Mouse (Mus musculus) embryonic facial prominence, embryonic 13.5 days (tissue): ENCODE measurements around the gene Armc12. TPM values are rescaled to one million over a fixed set of nuclear protein-coding genes. Genes with fewer than 3 reads are reported as not detected.
A peak's percentile ranks its signal among the peaks of the same experiment; 100 is the strongest.

Experiments
- ATAC-seq: fragments of 200-750 bp; cut with Nextera tagmentation; 2 replicates; pipeline ENCODE4 v1.8.0; 2017; ENCODE audit warnings: low read depth; ENCODE audit not compliant: insufficient number of reproducible peaks, insufficient read depth, low FRiP score, low TSS enrichment
- H3K27ac ChIP-seq: fragments of 300-500 bp; sonication (generic); 2 replicates; pipeline ENCODE4 v1.5.1; 2015; ENCODE audit warnings: moderate library complexity, mild to moderate bottlenecking, inconsistent platforms
- H3K27me3 ChIP-seq: fragments of 300-500 bp; sonication (generic); 2 replicates; pipeline ENCODE4 v1.6.1; 2015; ENCODE audit warnings: mild to moderate bottlenecking, inconsistent platforms
- H3K36me3 ChIP-seq: fragments of 300-500 bp; sonication (generic); 2 replicates; pipeline ENCODE4 v1.6.1; 2015; ENCODE audit warnings: mild to moderate bottlenecking, inconsistent platforms
- H3K4me1 ChIP-seq: fragments of 300-500 bp; sonication (generic); 2 replicates; pipeline ENCODE4 v1.6.1; 2015; ENCODE audit warnings: inconsistent platforms
- H3K4me2 ChIP-seq: fragments of 300-500 bp; sonication (generic); 2 replicates; pipeline ENCODE4 v1.6.1; 2015; ENCODE audit warnings: moderate library complexity, mild to moderate bottlenecking, inconsistent platforms
- H3K4me3 ChIP-seq: fragments of 300-500 bp; sonication (generic); 2 replicates; pipeline ENCODE4 v1.5.1; 2015; ENCODE audit warnings: mild to moderate bottlenecking, inconsistent platforms
- H3K9ac ChIP-seq: fragments of 300-500 bp; sonication (generic); 2 replicates; pipeline ENCODE4 v1.6.1; 2015; ENCODE audit warnings: mild to moderate bottlenecking, inconsistent platforms
- H3K9me3 ChIP-seq: fragments of 300-500 bp; sonication (generic); 2 replicates; pipeline ENCODE4 v1.6.1; 2016; ENCODE audit warnings: inconsistent platforms
- WGBS: fragments of 180-500 bp; shearing (Covaris S2); methylation state at CpG from one replicate; pipeline ENCODE4 v1.1.7; 2015; ENCODE audit warnings: mixed read lengths; 5-methylcytosine and 5-hydroxymethylcytosine counted together
- polyA plus RNA-seq: library from polyadenylated mRNA; unstranded; fragments of >200 nt; fragmentation: Nextera tagmentation; extraction: Ambion mirVana; gene quantifications from 2 replicates; pipeline ENCODE4 v1.2.1, GENCODE M21; 2015

Armc12 gene
- polyA plus RNA-seq, 1 experiment from 2014 or later: not detected

DNA sequence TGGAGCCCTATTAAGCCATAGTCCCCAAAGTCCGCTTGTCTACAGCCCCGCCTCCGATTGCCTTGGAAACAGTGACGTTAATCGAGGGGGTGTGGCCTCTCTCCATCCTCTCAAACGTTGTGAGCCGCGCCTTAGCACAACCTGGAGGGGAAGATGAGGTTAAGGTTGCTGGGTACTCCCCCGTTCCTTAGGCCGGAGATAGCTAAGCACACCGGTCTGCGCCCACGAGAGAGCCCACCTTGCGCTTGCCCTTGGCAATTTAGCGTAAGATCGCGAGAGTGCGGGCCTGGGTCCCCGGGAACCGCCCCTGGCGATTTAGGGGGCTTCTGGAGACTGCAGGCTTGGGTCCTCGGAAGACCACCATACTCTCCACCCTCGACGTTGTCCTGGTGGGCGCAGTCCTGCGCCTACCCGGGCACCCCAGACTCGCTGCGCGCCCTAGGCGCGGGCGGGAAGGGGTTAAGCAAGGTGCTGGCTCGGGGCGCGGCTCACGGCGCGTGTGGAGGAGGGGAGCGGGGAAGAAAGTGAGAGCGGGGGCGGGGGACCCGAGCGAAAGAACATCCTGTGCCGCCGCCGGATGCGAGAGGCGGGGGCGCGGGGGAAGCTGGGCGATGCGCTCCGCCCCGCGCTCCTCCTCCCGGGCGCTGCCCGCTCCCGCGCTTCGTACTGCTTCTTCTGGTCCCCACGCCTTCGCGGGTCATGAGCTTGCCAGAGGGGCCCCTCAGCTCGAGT is 7.8 kb upstream of the Armc12 start:
- H3K9ac ChIP-seq: peak overlapping the region; percentile 79
- peak; percentile 78 for ATAC-seq
- WGBS: under 1% methylated on average over 49 of the region's 66 CpGs
- H3K36me3 ChIP-seq: no peaks in the 10 kb centered on the region
- H3K27ac ChIP-seq: peak overlapping the region; percentile 91
- peak overlapping the region; percentile 69 for H3K4me3 ChIP-seq
- H3K27me3 ChIP-seq: peaks cover 8% of the 10 kb centered on the region; the same call in 1 of the 2 replicates
- H3K4me2 ChIP-seq: peak overlapping the region; percentile 95
- peaks cover 42% of the 10 kb centered on the region for H3K4me1 ChIP-seq
- H3K9me3 ChIP-seq: no peaks in the 10 kb centered on the region

DNA sequence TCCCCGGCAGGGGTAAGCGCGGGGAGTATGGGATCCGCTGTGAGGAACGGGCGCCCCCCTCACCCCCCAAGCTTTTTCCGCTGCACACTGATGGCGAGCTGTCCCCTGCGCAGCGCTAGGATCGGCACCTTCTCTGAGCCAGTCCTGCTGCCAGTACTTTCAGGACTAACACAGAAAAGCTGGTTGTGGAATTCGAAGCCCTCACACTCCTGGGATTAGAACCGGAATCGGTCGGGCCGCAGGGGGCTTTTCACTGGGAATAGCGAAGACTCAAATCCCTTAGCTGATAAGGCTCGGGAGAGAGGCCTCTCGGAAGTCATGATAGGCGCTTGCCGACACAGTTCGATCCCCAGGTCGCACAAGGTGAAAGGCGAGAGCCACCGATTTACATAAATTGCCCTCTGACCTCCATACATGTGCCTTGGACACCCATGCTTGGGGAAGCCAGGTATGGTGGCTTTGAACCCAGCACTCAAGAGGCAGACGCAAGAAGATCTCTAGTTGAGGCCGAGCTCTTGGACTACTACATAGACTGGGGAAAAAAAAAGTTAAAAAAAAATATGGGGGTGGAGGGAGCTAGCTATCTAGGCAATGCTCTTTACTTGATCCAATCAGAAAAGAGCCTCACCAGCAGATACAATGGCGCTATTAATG is 7.1 kb upstream of the Armc12 start:
- H3K9ac ChIP-seq: peak overlapping the region; percentile 79
- H3K4me1 ChIP-seq: peaks cover 38% of the 10 kb centered on the region
- H3K4me2 ChIP-seq: peak overlapping the region; percentile 95
- ATAC-seq: no peak
- H3K27me3 ChIP-seq: peaks cover 8% of the 10 kb centered on the region; the same call in 1 of the 2 replicates
- no peaks in the 10 kb centered on the region for H3K9me3 ChIP-seq
- peak overlapping the region; percentile 91 for H3K27ac ChIP-seq
- 9% methylated on average over 28 of the region's 28 CpGs for WGBS
- peak overlapping the region; percentile 69 for H3K4me3 ChIP-seq
- no peaks in the 10 kb centered on the region for H3K36me3 ChIP-seq

DNA sequence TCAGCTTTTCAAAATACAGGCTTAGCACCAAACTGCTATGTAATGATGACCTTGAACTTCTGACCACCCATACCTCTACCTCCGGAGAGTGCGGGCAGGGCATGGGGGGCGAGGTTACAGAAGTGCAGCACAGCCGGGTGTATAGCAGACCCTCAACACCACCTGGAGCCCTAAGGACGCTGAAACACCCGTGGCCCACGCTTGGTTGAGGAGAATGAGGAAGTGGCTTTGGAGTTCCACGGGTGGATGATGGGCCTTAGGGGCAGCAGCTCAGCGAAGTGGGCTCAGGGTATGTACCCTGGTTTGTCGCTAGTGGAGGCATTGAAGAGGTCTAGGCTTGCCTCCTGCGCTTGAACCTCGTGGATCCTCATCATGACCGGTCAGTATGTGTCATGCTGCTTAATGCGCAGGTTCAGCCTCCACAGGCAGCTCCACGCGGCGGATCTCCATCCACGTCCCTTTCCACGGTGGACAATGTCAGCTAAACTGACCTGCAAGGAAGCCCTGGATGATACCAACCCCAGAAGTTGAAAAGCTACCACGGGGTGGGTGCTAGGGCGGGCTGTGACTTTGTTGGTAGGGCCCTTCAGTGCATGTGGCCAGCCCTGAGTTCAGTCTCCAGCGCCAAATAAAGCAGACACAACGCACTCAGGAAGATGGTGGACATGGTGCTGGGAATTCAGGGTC is 6.5 kb upstream of the Armc12 start:
- Histone ChIP-seq H3K36me3 (no peaks in the 10 kb centered on the region), H3K4me2 (peak overlapping the region; percentile 95), H3K9ac (no peak overlapping the region), H3K4me3 (peak overlapping the region; percentile 69; the same call in 1 of the 2 replicates), H3K27me3 (peaks cover 8% of the 10 kb centered on the region; the same call in 1 of the 2 replicates), H3K9me3 (no peaks in the 10 kb centered on the region), H3K4me1 (peaks cover 34% of the 10 kb centered on the region), H3K27ac (no peak overlapping the region; the same call in 1 of the 2 replicates)
- no peak for ATAC-seq
- 84% methylated on average over 23 of the region's 23 CpGs for WGBS

DNA sequence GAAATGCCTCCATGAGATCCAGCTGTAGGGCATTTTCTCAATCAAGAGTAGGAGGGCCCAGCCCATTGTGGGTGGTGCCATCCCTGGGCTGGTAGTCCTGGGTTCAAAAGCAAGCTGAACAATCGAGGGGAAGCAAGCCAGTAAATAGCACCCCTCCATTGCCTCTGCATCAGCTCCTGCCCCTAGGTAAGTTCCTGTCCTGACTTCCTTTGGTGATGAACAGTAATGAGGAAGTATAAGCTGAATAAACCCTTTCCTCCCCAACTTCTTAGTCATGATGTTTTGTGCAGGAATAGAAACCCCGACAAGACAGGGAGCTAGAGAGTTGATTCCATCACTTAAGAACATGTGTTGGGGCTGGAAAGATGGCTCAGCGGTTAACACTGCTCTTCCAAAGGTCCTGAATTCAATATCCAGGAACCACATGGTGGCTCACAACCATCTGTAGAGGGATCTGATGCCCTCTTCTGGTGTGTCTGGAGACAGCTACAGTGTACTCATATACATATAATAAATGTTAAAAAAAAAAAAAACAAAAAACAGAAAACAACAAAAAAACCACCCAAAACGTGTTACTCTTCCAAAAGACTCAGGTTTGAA is 5.7 kb upstream of the Armc12 start:
- H3K9ac ChIP-seq: no peak overlapping the region
- no peaks in the 10 kb centered on the region for H3K36me3 ChIP-seq
- H3K27me3 ChIP-seq: peaks cover 8% of the 10 kb centered on the region; the same call in 1 of the 2 replicates
- no peak overlapping the region for H3K27ac ChIP-seq
- WGBS: 72% methylated on average over 4 of the region's 4 CpGs
- H3K4me1 ChIP-seq: peaks cover 34% of the 10 kb centered on the region
- ATAC-seq: no peak
- no peaks in the 10 kb centered on the region for H3K9me3 ChIP-seq
- H3K4me2 ChIP-seq: no peak overlapping the region
- no peak overlapping the region for H3K4me3 ChIP-seq

DNA sequence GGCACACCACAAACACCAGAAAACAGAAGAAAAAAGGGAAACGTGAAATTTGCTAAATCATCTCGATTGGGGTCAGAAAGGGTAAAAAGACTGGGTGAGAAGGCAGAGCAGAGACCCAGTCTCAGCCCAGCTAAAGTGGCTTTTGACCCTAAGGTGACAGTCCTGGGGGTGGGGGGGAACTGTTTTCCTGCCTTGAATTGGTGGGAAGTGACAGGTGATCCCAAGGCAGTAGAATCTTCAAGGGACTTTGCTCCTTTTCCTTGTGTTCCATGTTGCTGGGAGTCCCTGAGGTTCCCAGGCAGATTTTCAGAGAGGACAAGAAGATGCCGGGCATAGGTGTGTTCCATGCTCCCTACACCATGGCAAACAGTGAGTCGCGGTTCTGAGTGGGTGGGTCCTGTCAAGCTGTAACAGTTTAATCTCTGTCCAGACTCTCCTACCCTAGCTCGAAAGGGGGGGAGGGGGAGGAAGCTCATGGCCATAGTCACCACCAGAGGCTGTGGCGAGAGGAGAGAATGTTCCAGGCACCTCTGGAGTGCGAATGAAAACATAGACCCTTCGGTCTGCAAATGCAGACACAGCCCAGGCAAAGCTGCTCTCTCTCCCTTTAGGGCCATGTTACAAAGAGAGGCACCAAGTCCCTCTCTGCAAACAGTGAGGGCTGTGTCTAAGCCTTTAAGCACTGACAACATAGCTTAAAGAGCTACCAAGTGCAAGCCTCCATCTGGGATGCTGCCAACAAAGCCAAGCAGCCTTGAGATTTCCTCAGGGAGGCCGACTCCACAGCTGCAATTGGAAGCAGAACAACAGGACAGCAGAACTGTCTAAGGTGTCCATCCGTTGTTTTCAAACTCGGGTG is 3.2 kb upstream of the Armc12 start:
- no peak for ATAC-seq
- peaks cover 31% of the 10 kb centered on the region for H3K4me1 ChIP-seq
- WGBS: 44% methylated on average over 12 of the region's 12 CpGs
- peak overlapping the region; percentile 51 for H3K4me2 ChIP-seq
- H3K9ac ChIP-seq: peak overlapping the region; percentile 51; the same call in 1 of the 2 replicates
- no peaks in the 10 kb centered on the region for H3K27me3 ChIP-seq
- H3K4me3 ChIP-seq: peak overlapping the region; percentile 20; the same call in 1 of the 2 replicates
- no peaks in the 10 kb centered on the region for H3K36me3 ChIP-seq
- no peak overlapping the region for H3K27ac ChIP-seq
- H3K9me3 ChIP-seq: no peaks in the 10 kb centered on the region

DNA sequence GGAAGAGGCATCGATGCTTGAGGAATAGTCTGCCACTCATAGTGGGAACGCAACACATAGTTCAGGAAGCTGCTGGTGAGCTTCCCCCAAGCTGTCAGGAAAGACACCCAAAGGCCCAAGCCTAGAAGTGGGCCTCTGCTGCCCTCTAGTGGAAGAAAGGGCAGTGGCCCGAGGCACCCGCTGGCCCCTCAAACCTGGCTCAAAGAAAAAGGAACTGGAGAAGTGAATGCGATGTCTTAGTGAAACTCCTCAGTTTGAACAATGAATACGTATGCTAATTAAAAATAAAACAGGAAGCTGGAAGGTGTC is 2.6 kb upstream of the Armc12 start:
- Histone ChIP-seq H3K27me3 (no peaks in the 10 kb centered on the region), H3K4me3 (peak overlapping the region; percentile 20; the same call in 1 of the 2 replicates), H3K4me2 (peak overlapping the region; percentile 51), H3K4me1 (peaks cover 28% of the 10 kb centered on the region), H3K36me3 (no peaks in the 10 kb centered on the region), H3K27ac (no peak overlapping the region), H3K9ac (peak overlapping the region; percentile 51; the same call in 1 of the 2 replicates), H3K9me3 (no peaks in the 10 kb centered on the region)
- ATAC-seq: no peak
- WGBS: 2% methylated on average over 6 of the region's 6 CpGs

DNA sequence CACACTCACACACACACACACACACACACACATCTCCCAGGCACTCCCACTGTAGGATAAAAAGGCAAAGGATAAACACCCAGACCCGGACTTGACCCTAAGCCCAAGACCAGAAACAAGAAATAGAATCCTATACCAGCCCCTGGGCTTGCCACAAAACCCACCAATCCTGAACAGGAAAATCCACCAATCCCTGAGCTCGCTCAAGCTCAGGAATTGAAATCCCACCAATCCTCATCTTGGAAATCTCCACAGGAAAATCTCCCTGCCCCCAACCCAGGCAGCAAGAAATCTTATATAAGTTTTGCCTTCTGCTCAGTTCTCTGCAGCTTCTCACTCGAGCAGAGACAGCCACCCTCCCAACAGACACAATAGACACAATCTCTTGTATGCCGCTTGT is 1.5 kb upstream of the Armc12 start:
- Histone ChIP-seq H3K9me3 (no peaks in the 10 kb centered on the region), H3K4me1 (peaks cover 19% of the 10 kb centered on the region), H3K4me3 (no peak overlapping the region), H3K4me2 (no peak overlapping the region), H3K36me3 (no peaks in the 10 kb centered on the region), H3K27me3 (no peaks in the 10 kb centered on the region), H3K27ac (no peak overlapping the region), H3K9ac (no peak overlapping the region)
- 64% methylated on average over 4 of the region's 4 CpGs for WGBS
- ATAC-seq: no peak

DNA sequence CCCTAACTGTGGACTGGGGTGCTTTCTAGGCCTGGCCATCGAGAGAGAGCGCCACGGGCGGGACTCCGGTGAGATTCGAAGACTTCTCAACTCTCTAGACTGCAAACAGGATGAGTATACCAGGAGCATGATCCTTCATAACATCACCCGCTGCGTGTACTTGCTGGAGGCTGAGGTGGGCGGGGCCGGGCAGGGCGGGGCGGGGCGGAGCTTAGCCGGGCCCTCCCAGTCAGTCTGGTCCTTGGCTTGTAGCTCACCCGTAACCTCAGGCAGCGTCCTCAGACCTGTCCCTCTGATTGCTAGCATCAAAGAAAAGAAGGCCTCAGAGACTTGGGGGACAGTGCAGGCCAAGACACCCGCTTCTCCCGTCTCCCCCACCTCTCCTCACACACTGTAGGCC is 1.3 kb downstream of the Armc12 start:
- Histone ChIP-seq H3K27me3 (no peaks in the 10 kb centered on the region), H3K27ac (no peak overlapping the region), H3K4me1 (peaks cover 16% of the 10 kb centered on the region), H3K36me3 (no peaks in the 10 kb centered on the region), H3K4me3 (no peak overlapping the region), H3K9ac (peak overlapping the region; percentile 36), H3K9me3 (no peaks in the 10 kb centered on the region), H3K4me2 (peak overlapping the region; percentile 34)
- WGBS: 12% methylated on average over 18 of the region's 18 CpGs
- ATAC-seq: no peak

DNA sequence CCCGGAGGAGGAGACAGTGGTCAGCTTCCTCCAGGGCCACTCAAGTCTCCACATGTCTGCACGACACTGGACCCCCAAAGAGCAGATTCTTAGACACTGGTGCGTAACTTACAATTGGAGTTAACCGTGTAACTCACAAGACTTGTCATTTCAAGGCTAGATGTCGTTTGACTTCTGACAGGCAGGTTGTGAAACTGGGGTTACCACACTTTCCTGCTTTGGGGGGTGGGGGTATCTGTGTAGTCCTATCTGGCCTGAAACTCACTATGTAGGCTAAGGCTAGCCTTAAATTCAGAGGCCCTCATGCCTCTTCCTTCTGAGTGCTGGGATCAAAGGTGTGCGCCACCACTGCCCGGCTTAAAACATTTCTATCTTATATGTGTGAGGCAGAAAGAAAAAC is 2.0 kb downstream of the Armc12 start:
- 0 out of 2 replicates have a peak, but pooled peaks cover 3% of the 10 kb centered on the region for H3K9me3 ChIP-seq
- no peak overlapping the region for H3K4me2 ChIP-seq
- 0 out of 2 replicates have a peak, but pooled peaks cover 3% of the 10 kb centered on the region for H3K27me3 ChIP-seq
- 84% methylated on average over 7 of the region's 7 CpGs for WGBS
- H3K9ac ChIP-seq: no peak overlapping the region
- H3K4me1 ChIP-seq: peaks cover 11% of the 10 kb centered on the region
- no peak overlapping the region for H3K4me3 ChIP-seq
- no peak for ATAC-seq
- H3K27ac ChIP-seq: no peak overlapping the region
- no peaks in the 10 kb centered on the region for H3K36me3 ChIP-seq

DNA sequence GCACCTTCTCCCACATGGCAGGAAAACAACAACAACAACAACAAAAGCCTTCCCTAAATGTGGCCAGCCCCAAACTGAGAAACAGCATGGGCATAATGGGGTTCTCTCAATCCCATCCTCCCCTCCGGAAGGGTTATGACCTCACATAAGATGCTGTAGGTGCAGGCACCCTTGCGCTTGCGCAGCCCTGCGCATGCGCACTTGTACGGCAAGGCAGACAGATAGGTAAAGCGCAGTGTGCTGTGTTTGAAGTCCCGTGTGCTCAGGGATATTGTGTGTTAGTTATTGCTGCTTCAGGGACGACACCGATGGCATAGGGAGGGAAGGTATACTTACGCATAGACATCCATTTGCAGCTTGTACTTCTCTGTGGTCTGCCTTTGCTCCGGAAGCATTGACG is 2.7 kb downstream of the Armc12 start:
- Histone ChIP-seq H3K9me3 (0 out of 2 replicates have a peak, but pooled peaks cover 4% of the 10 kb centered on the region), H3K27ac (no peak overlapping the region), H3K27me3 (0 out of 2 replicates have a peak, but pooled peaks cover 5% of the 10 kb centered on the region), H3K4me1 (peaks cover 7% of the 10 kb centered on the region), H3K9ac (no peak overlapping the region), H3K36me3 (no peaks in the 10 kb centered on the region), H3K4me2 (no peak overlapping the region), H3K4me3 (no peak overlapping the region)
- 90% methylated on average over 13 of the region's 13 CpGs for WGBS
- no peak for ATAC-seq
